In the genomic region with DNA sequence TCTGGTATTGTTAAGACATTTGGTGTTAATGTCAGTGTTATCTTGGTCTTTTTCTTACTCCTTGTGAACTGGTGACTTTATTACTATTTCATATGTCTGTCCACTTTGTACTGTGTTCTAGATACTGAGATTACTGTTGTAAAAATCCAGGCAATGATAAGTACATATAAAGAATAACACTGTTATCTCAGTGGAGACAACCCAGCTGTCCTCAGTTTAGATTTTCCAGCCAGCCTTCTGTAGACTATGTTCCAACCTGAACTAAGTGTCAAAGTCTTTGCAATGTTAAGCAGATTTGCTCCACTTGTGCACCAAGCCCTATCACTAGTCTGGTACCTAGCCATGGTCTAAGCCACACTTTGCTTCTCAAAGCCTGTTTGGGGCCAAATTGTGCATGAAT, we compare ENCODE assay signal across 20 mouse cellular contexts.
A peak's percentile ranks its signal among the peaks of the same experiment; 100 is the strongest.
DNase-seq lines count a peak whose midpoint lies in the region; ATAC-seq and TF ChIP-seq lines count a peak whose summit lies in the region.
"Had no signal": no experiment of that assay in that cellular context is flagged by ENCODE, and none has a peak within 500 bp of the region (broad histone marks: within the 10 kb centered on the region; RNA-seq: fewer than 3 reads in every experiment).

No protein-coding gene starts in this region.

- H3K9me3 ChIP-seq in heart, embryonic 12.5 days (replicated peaks), result no peaks in the 10 kb centered on the region
- no peaks in the 10 kb centered on the region for H3K9me3 ChIP-seq in intestine, embryonic 15.5 days
- H3K9me3 ChIP-seq: embryonic facial prominence, embryonic 15.5 days; hindbrain, embryonic 15.5 days; limb, embryonic 15.5 days had no signal

- H3K27ac ChIP-seq in heart, embryonic 12.5 days (ENCODE audit: poor library complexity, severe bottlenecking), result 0 out of 2 replicates have a peak overlapping the region, but pooled peaks have one; percentile 38
- no peak overlapping the region for H3K27ac ChIP-seq in intestine, embryonic 15.5 days
- H3K27ac ChIP-seq in small intestine, adult 2 months (ENCODE audit: insufficient read depth, low read depth, low read length), result peak overlapping the region; percentile 76
- H3K27ac ChIP-seq: embryonic facial prominence, embryonic 15.5 days; hindbrain, embryonic 15.5 days; limb, embryonic 15.5 days had no signal

- no peak for TF ChIP-seq POLR2A in small intestine, adult 2 months (IDR thresholded peaks at IDR 0.05; ENCODE audit: low read depth, low read length)

- ATAC-seq in heart, embryonic 12.5 days (ENCODE audit: insufficient number of reproducible peaks, low FRiP score), result no peak
- ATAC-seq in intestine, embryonic 15.5 days, result 0 out of 2 replicates have a peak, but pooled peaks have one; percentile 25
- ATAC-seq: forebrain, embryonic 14.5 days had no signal

- no peak for DNase-seq in heart, postnatal 14 days
- peak; percentile 21 for DNase-seq in kidney, postnatal 10 days
- no peak for DNase-seq in kidney, adult 9 months
- no peak for DNase-seq in left cerebral cortex, adult 9 months (ENCODE audit: low spot score in 2 of 2)
- DNase-seq: adrenal gland, adult 2 months; cerebellum, adult 11 months; cerebellum, adult 9-11 months; gastrocnemius, postnatal 10 days; kidney, adult 11 months; kidney, postnatal 36 days; left cerebral cortex, postnatal 4 days; lung, postnatal 4 days; midbrain, embryonic 14.5 days had no signal

- H3K4me2 ChIP-seq in heart, embryonic 12.5 days, result no peak overlapping the region
- no peak overlapping the region for H3K4me2 ChIP-seq in intestine, embryonic 15.5 days (replicated peaks)
- H3K4me2 ChIP-seq: embryonic facial prominence, embryonic 15.5 days; hindbrain, embryonic 15.5 days; limb, embryonic 15.5 days had no signal

- no peak overlapping the region for H3K4me3 ChIP-seq in heart, embryonic 12.5 days
- no peak overlapping the region for H3K4me3 ChIP-seq in intestine, embryonic 15.5 days (replicated peaks)
- no peak overlapping the region for H3K4me3 ChIP-seq in small intestine, adult 2 months (ENCODE audit: low read depth, low read length)
- H3K4me3 ChIP-seq: embryonic facial prominence, embryonic 15.5 days; hindbrain, embryonic 15.5 days; limb, embryonic 15.5 days had no signal

- no peaks in the 10 kb centered on the region for H3K27me3 ChIP-seq in heart, embryonic 12.5 days (replicated peaks)
- H3K27me3 ChIP-seq in intestine, embryonic 15.5 days (replicated peaks), result no peaks in the 10 kb centered on the region
- H3K27me3 ChIP-seq in small intestine, adult 2 months (ENCODE audit: control insufficient read depth, insufficient read depth, low read length), result no peaks in the 10 kb centered on the region
- H3K27me3 ChIP-seq: embryonic facial prominence, embryonic 15.5 days; hindbrain, embryonic 15.5 days; limb, embryonic 15.5 days had no signal

- no peak overlapping the region for H3K9ac ChIP-seq in heart, embryonic 12.5 days
- H3K9ac ChIP-seq in intestine, embryonic 15.5 days, result no peak overlapping the region
- H3K9ac ChIP-seq: embryonic facial prominence, embryonic 15.5 days; hindbrain, embryonic 15.5 days; limb, embryonic 15.5 days had no signal

- H3K4me1 ChIP-seq in heart, embryonic 12.5 days (replicated peaks), result peaks cover 49% of the 10 kb centered on the region
- peaks cover 7% of the 10 kb centered on the region; the same call in 1 of the 2 replicates for H3K4me1 ChIP-seq in intestine, embryonic 15.5 days (replicated peaks)
- H3K4me1 ChIP-seq in small intestine, adult 2 months (ENCODE audit: control insufficient read depth, insufficient read depth, insufficient read length, low read length), result peaks cover 14% of the 10 kb centered on the region; the same call in 1 of the 2 replicates

- TF ChIP-seq CTCF in small intestine, adult 2 months (IDR thresholded peaks at IDR 0.05; ENCODE audit: extremely low read depth, insufficient read length, insufficient replicate concordance, low read depth, low read length), result no peak

- no peaks in the 10 kb centered on the region for H3K36me3 ChIP-seq in heart, embryonic 12.5 days
- H3K36me3 ChIP-seq in intestine, embryonic 15.5 days, result no peaks in the 10 kb centered on the region
- H3K36me3 ChIP-seq in small intestine, adult 2 months (ENCODE audit: control insufficient read depth, insufficient read depth, low read length), result no peaks in the 10 kb centered on the region
- H3K36me3 ChIP-seq: embryonic facial prominence, embryonic 15.5 days; hindbrain, embryonic 15.5 days; limb, embryonic 15.5 days had no signal

- intact Hi-C loops in heart, postnatal 14 days (cut with DNase I), result loop anchor here (5.0 kb wide), 1 partner anchor 37 kb away; no protein-coding TSS in a partner anchor
